Mouse (Mus musculus) kidney, postnatal 36 days (tissue): ENCODE measurements at regions not wholly inside any gene's neighbourhood (a gene's known extent, or its start where the extent isn't known, plus 50 kb on each side); places are given as distances from the start of the nearest gene placed in this dataset.

Experiments used
- DNase-seq, 2 experiments: peaks; one replicate each; pipeline ENCODE4 v3.0.0; 2021 to 2022; ENCODE audit warnings: mixed read lengths in 2 of 2

DNA sequence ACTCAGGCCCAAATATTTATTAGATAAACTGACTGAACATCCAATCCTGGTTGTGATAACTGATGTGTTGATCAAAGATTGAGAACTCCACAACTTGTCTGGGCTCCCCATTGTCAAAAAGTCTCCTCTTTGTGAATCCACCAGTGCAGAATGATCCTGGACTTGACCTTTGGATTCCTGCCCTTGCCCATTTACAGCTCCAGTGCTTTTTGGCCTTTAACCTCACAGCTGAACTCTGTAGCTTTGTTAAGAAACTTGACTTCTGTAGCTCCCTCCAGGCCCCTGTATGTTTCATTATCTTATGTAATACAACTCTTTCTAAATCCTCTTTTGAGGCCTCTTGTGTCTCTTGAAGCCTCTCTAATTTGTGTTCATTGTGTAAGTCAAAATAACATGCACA, 1873.5 kb downstream of the Pcdh9 start:
- DNase-seq: peak; percentile 42 to 52

DNA sequence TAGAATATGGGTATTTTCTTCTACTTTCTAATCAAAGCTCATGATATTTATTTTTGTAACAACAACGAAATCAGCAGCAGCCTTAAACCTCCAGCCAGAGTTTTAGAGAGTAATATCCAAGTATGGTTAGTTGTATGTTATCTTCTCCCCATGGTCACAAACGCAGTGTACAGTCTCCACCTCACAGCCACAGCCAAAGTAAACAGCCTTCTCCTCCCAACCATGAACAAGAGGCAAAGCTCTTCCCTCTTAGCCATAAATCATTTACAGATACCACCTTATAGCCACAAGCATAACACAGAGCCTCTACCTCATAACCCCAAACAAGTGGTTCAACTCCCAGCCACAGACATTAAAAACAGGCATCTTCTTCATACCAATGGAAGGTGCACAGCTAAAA, 1899.2 kb downstream of the Pcdh9 start:
- peak; percentile 18 to 31 for DNase-seq
